Mouse (Mus musculus): ENCODE results near the gene Gpr107. TPM values are rescaled to one million over a fixed set of nuclear protein-coding genes. Genes with fewer than 3 reads are reported as not detected.

Gene Gpr107
- polyA plus RNA-seq, 1 experiment from 2014 or later, result 27.8 TPM

GRCm38 (mm10) chr2:31135512-31135931 lies 16.6 kb upstream of the Gpr107 start:
- WGBS, result 69% methylated on average over 13 of the region's 13 CpGs
- ATAC-seq (ENCODE audit: low FRiP score) (no peak), DNase-seq (ENCODE audit: low spot score, missing footprints) (peak; percentile 73)
- peaks cover 4% of the 10 kb centered on the region; the same call in 1 of the 2 replicates for H3K27me3 ChIP-seq (ENCODE audit: control insufficient read depth, insufficient read depth, low read length)
- no peaks in the 10 kb centered on the region for H3K4me1 ChIP-seq (ENCODE audit: control insufficient read depth, insufficient read depth, low read length)
- no peak overlapping the region for H3K4me3 ChIP-seq (ENCODE audit: low read depth, low read length)
- H3K9me3 ChIP-seq (ENCODE audit: control insufficient read depth, low read length), result no peaks in the 10 kb centered on the region
- no peak overlapping the region for H3K4me2 ChIP-seq
- no peaks in the 10 kb centered on the region for H3K36me3 ChIP-seq (ENCODE audit: control insufficient read depth, insufficient read depth, low read length)
- no peak overlapping the region for H3K27ac ChIP-seq (ENCODE audit: low read depth, low read length)
- no peak overlapping the region for H3K9ac ChIP-seq (ENCODE audit: low read length)

- Histone ChIP-seq H3K9me3 (ENCODE audit: control insufficient read depth, low read length) (no peaks in the 10 kb centered on the region), H3K4me3 (ENCODE audit: low read depth, low read length) (no peak overlapping the region), H3K9ac (ENCODE audit: low read length) (no peak overlapping the region), H3K36me3 (ENCODE audit: control insufficient read depth, insufficient read depth, low read length) (no peaks in the 10 kb centered on the region), H3K27me3 (ENCODE audit: control insufficient read depth, insufficient read depth, low read length) (peaks cover 4% of the 10 kb centered on the region; the same call in 1 of the 2 replicates), H3K4me1 (ENCODE audit: control insufficient read depth, insufficient read depth, low read length) (0 out of 2 replicates have a peak, but pooled peaks cover 3% of the 10 kb centered on the region), H3K4me2 (no peak overlapping the region), H3K27ac (ENCODE audit: low read depth, low read length) (no peak overlapping the region)
- no peak for ATAC-seq (ENCODE audit: low FRiP score)
- 79% methylated on average over 9 of the region's 13 CpGs for WGBS
- no peak for DNase-seq (ENCODE audit: low spot score, missing footprints)
Observed at GRCm38 (mm10) chr2:31136338-31136737, 15.8 kb upstream of the Gpr107 start.

- DNase-seq (ENCODE audit: low spot score, missing footprints), result peak; percentile 62
- peaks cover 4% of the 10 kb centered on the region; the same call in 1 of the 2 replicates for H3K27me3 ChIP-seq (ENCODE audit: control insufficient read depth, insufficient read depth, low read length)
- H3K9ac ChIP-seq (ENCODE audit: low read length), result no peak overlapping the region
- no peak overlapping the region for H3K4me2 ChIP-seq
- H3K27ac ChIP-seq (ENCODE audit: low read depth, low read length), result no peak overlapping the region
- H3K4me3 ChIP-seq (ENCODE audit: low read depth, low read length), result no peak overlapping the region
- 0 out of 2 replicates have a peak, but pooled peaks cover 3% of the 10 kb centered on the region for H3K4me1 ChIP-seq (ENCODE audit: control insufficient read depth, insufficient read depth, low read length)
- WGBS, result 82% methylated on average over 14 of the region's 14 CpGs
- no peak for ATAC-seq (ENCODE audit: low FRiP score)
- no peaks in the 10 kb centered on the region for H3K36me3 ChIP-seq (ENCODE audit: control insufficient read depth, insufficient read depth, low read length)
- H3K9me3 ChIP-seq (ENCODE audit: control insufficient read depth, low read length), result no peaks in the 10 kb centered on the region
Observed at GRCm38 (mm10) chr2:31137018-31137590, 15.0 kb upstream of the Gpr107 start.

- Histone ChIP-seq H3K4me1 (ENCODE audit: control insufficient read depth, insufficient read depth, low read length) (0 out of 2 replicates have a peak, but pooled peaks cover 3% of the 10 kb centered on the region), H3K36me3 (ENCODE audit: control insufficient read depth, insufficient read depth, low read length) (no peaks in the 10 kb centered on the region), H3K4me2 (no peak overlapping the region), H3K27me3 (ENCODE audit: control insufficient read depth, insufficient read depth, low read length) (peaks cover 4% of the 10 kb centered on the region; the same call in 1 of the 2 replicates), H3K27ac (ENCODE audit: low read depth, low read length) (no peak overlapping the region), H3K9ac (ENCODE audit: low read length) (no peak overlapping the region), H3K9me3 (ENCODE audit: control insufficient read depth, low read length) (no peaks in the 10 kb centered on the region), H3K4me3 (ENCODE audit: low read depth, low read length) (no peak overlapping the region)
- DNase-seq (ENCODE audit: low spot score, missing footprints) (peak; percentile 71), ATAC-seq (ENCODE audit: low FRiP score) (no peak)
- WGBS, result 90% methylated on average over 10 of the region's 10 CpGs
Observed at GRCm38 (mm10) chr2:31139174-31139632, 12.9 kb upstream of the Gpr107 start.

GRCm38 (mm10) chr2:31139991-31140771 lies 11.9 kb upstream of the Gpr107 start:
- H3K36me3 ChIP-seq (ENCODE audit: control insufficient read depth, insufficient read depth, low read length), result no peaks in the 10 kb centered on the region
- ATAC-seq (ENCODE audit: low FRiP score) (no peak), DNase-seq (ENCODE audit: low spot score, missing footprints) (peak; percentile 76)
- WGBS, result 83% methylated on average over 12 of the region's 12 CpGs
- H3K9ac ChIP-seq (ENCODE audit: low read length), result no peak overlapping the region; the same call in 1 of the 2 replicates
- H3K27me3 ChIP-seq (ENCODE audit: control insufficient read depth, insufficient read depth, low read length), result peaks cover 4% of the 10 kb centered on the region; the same call in 1 of the 2 replicates
- no peak overlapping the region for H3K27ac ChIP-seq (ENCODE audit: low read depth, low read length)
- peak overlapping the region; percentile 95 for H3K4me2 ChIP-seq
- 0 out of 2 replicates have a peak, but pooled peaks cover 3% of the 10 kb centered on the region for H3K4me1 ChIP-seq (ENCODE audit: control insufficient read depth, insufficient read depth, low read length)
- no peaks in the 10 kb centered on the region for H3K9me3 ChIP-seq (ENCODE audit: control insufficient read depth, low read length)
- H3K4me3 ChIP-seq (ENCODE audit: low read depth, low read length), result peak overlapping the region; percentile 83; the same call in 1 of the 2 replicates

- Histone ChIP-seq H3K4me2 (peak overlapping the region; percentile 95), H3K27ac (ENCODE audit: low read depth, low read length) (no peak overlapping the region), H3K9me3 (ENCODE audit: control insufficient read depth, low read length) (no peaks in the 10 kb centered on the region), H3K4me3 (ENCODE audit: low read depth, low read length) (peak overlapping the region; percentile 83), H3K36me3 (ENCODE audit: control insufficient read depth, insufficient read depth, low read length) (no peaks in the 10 kb centered on the region), H3K4me1 (ENCODE audit: control insufficient read depth, insufficient read depth, low read length) (0 out of 2 replicates have a peak, but pooled peaks cover 3% of the 10 kb centered on the region), H3K9ac (ENCODE audit: low read length) (peak overlapping the region; percentile 87), H3K27me3 (ENCODE audit: control insufficient read depth, insufficient read depth, low read length) (peaks cover 4% of the 10 kb centered on the region; the same call in 1 of the 2 replicates)
- ATAC-seq (ENCODE audit: low FRiP score) (no peak), DNase-seq (ENCODE audit: low spot score, missing footprints) (no peak)
- 11% methylated on average over 10 of the region's 10 CpGs for WGBS
Observed at GRCm38 (mm10) chr2:31140772-31141073, 11.4 kb upstream of the Gpr107 start.

GRCm38 (mm10) chr2:31141074-31141866 lies 10.8 kb upstream of the Gpr107 start:
- Histone ChIP-seq H3K36me3 (ENCODE audit: control insufficient read depth, insufficient read depth, low read length) (no peaks in the 10 kb centered on the region), H3K27ac (ENCODE audit: low read depth, low read length) (peak overlapping the region; percentile 25; the same call in 1 of the 2 replicates), H3K9ac (ENCODE audit: low read length) (peak overlapping the region; percentile 87), H3K4me3 (ENCODE audit: low read depth, low read length) (peak overlapping the region; percentile 83), H3K9me3 (ENCODE audit: control insufficient read depth, low read length) (no peaks in the 10 kb centered on the region), H3K4me1 (ENCODE audit: control insufficient read depth, insufficient read depth, low read length) (0 out of 2 replicates have a peak, but pooled peaks cover 3% of the 10 kb centered on the region), H3K27me3 (ENCODE audit: control insufficient read depth, insufficient read depth, low read length) (peaks cover 4% of the 10 kb centered on the region; the same call in 1 of the 2 replicates), H3K4me2 (peak overlapping the region; percentile 95)
- DNase-seq (ENCODE audit: low spot score, missing footprints) (peak; percentile 94), ATAC-seq (ENCODE audit: low FRiP score) (peak; percentile 75)
- under 1% methylated on average over 66 of the region's 78 CpGs for WGBS

GRCm38 (mm10) chr2:31141867-31142454 lies 10.2 kb upstream of the Gpr107 start, which contains the start of gene Fnbp1:
Fnbp1 (minus strand) TSS chr2:31142008.
- no peaks in the 10 kb centered on the region for H3K9me3 ChIP-seq (ENCODE audit: control insufficient read depth, low read length)
- 0 out of 2 replicates have a peak, but pooled peaks cover 3% of the 10 kb centered on the region for H3K4me1 ChIP-seq (ENCODE audit: control insufficient read depth, insufficient read depth, low read length)
- no peaks in the 10 kb centered on the region for H3K36me3 ChIP-seq (ENCODE audit: control insufficient read depth, insufficient read depth, low read length)
- DNase-seq (ENCODE audit: low spot score, missing footprints) (peak; percentile 98), ATAC-seq (ENCODE audit: low FRiP score) (peak; percentile 95)
- H3K27ac ChIP-seq (ENCODE audit: low read depth, low read length), result peak within 1 kb of the TSS; percentile 25; the same call in 1 of the 2 replicates
- peak within 1 kb of the TSS; percentile 83 for H3K4me3 ChIP-seq (ENCODE audit: low read depth, low read length)
- WGBS, result under 1% methylated on average over 59 of the region's 59 CpGs
- H3K27me3 ChIP-seq (ENCODE audit: control insufficient read depth, insufficient read depth, low read length), result peaks cover 4% of the 10 kb centered on the region; the same call in 1 of the 2 replicates
- H3K4me2 ChIP-seq, result peak within 1 kb of the TSS; percentile 95
- peak within 1 kb of the TSS; percentile 87 for H3K9ac ChIP-seq (ENCODE audit: low read length)
